Mouse (Mus musculus) intestine, postnatal 0 days (tissue): ENCODE measurements at regions not wholly inside any gene's neighbourhood (a gene's known extent, or its start where the extent isn't known, plus 50 kb on each side); places are given as distances from the start of the nearest gene placed in this dataset.

Experiments
- ATAC-seq: fragments of 200-750 bp; cut with Nextera tagmentation; 2 replicates; pipeline ENCODE4 v1.8.0; 2017; ENCODE audit warnings: mild to moderate bottlenecking, moderate TSS enrichment, moderate library complexity
- H3K27ac ChIP-seq: fragments of 300-500 bp; sonication (generic); 2 replicates; pipeline ENCODE4 v1.5.1; 2014; ENCODE audit warnings: mild to moderate bottlenecking, low read depth, low read length, moderate library complexity
- H3K27me3 ChIP-seq: fragments of 300-500 bp; sonication (generic); replicated peaks from 2 replicates; pipeline ENCODE4 v1.6.1; 2014; ENCODE audit warnings: low read length, mixed read lengths; ENCODE audit not compliant: control insufficient read depth, insufficient read depth
- H3K36me3 ChIP-seq: fragments of 300-500 bp; sonication (generic); 2 replicates; pipeline ENCODE4 v1.6.1; 2014; ENCODE audit warnings: mild to moderate bottlenecking, moderate library complexity; ENCODE audit not compliant: control insufficient read depth, insufficient read depth
- H3K4me1 ChIP-seq: fragments of 300-500 bp; sonication (generic); replicated peaks from 2 replicates; pipeline ENCODE4 v1.6.1; 2014; ENCODE audit warnings: antibody characterized with exemption, low read length, mixed read lengths; ENCODE audit not compliant: control insufficient read depth, insufficient read depth
- H3K4me2 ChIP-seq: fragments of 300-500 bp; sonication (generic); replicated peaks from 2 replicates; pipeline ENCODE4 v1.6.1; 2014; ENCODE audit warnings: low read depth, mild to moderate bottlenecking, moderate library complexity
- H3K4me3 ChIP-seq: fragments of 300-500 bp; sonication (generic); 2 replicates; pipeline ENCODE4 v1.5.1; 2014; ENCODE audit warnings: low read depth, low read length
- H3K9ac ChIP-seq: fragments of 300-500 bp; sonication (generic); 2 replicates; pipeline ENCODE4 v1.6.1; 2014; ENCODE audit warnings: mild to moderate bottlenecking, low read depth, low read length
- H3K9me3 ChIP-seq: fragments of 300-500 bp; sonication (generic); 2 replicates; pipeline ENCODE4 v1.6.1; 2016; ENCODE audit warnings: mixed run types; ENCODE audit not compliant: control insufficient read depth
- CTCF ChIP-seq: sonication (generic); IDR thresholded peaks from 2 replicates; pipeline ENCODE4 v1.5.1; 2016; ENCODE audit warnings: low read depth, mild to moderate bottlenecking, control low read depth, antibody characterized with exemption, moderate library complexity
- WGBS: fragments of 180-500 bp; shearing (Covaris S2); extraction: QIAGEN DNeasy Blood & Tissue Kit; methylation state at CpG from one replicate; pipeline ENCODE4 v1.1.7; 2014; 5-methylcytosine and 5-hydroxymethylcytosine counted together

- H3K36me3 ChIP-seq = no peaks in the 10 kb centered on the region
- H3K4me3 ChIP-seq = peak overlapping the region; percentile 33
- no peaks in the 10 kb centered on the region for H3K27me3 ChIP-seq
- peak overlapping the region; percentile 73 for H3K27ac ChIP-seq
- 2% methylated on average over 23 of the region's 23 CpGs for WGBS
- peak; percentile 26; the same call in 1 of the 2 replicates for TF ChIP-seq CTCF
- peak; percentile 96 for ATAC-seq
- H3K9ac ChIP-seq = peak overlapping the region; percentile 41; the same call in 1 of the 2 replicates
- H3K9me3 ChIP-seq = no peaks in the 10 kb centered on the region
- peak overlapping the region; percentile 61 for H3K4me2 ChIP-seq
- H3K4me1 ChIP-seq = peaks cover 11% of the 10 kb centered on the region; the same call in 1 of the 2 replicates
These were observed 53.7 kb upstream of the Chd2 start for GRCm38 (mm10) chr7:73595140-73595825.

- TF ChIP-seq CTCF = no peak
- H3K4me2 ChIP-seq = peak overlapping the region; percentile 61
- no peaks in the 10 kb centered on the region for H3K36me3 ChIP-seq
- no peaks in the 10 kb centered on the region for H3K9me3 ChIP-seq
- no peaks in the 10 kb centered on the region for H3K27me3 ChIP-seq
- no peak for ATAC-seq
- peak overlapping the region; percentile 41; the same call in 1 of the 2 replicates for H3K9ac ChIP-seq
- WGBS = 1% methylated on average over 14 of the region's 14 CpGs
- peak overlapping the region; percentile 73 for H3K27ac ChIP-seq
- peaks cover 11% of the 10 kb centered on the region; the same call in 1 of the 2 replicates for H3K4me1 ChIP-seq
- H3K4me3 ChIP-seq = peak overlapping the region; percentile 33
These were observed 53.0 kb upstream of the Chd2 start for GRCm38 (mm10) chr7:73594492-73595139.

GRCm38 (mm10) chr7:73593645-73594385, 52.2 kb upstream of the Chd2 start:
- no peak for ATAC-seq
- no peaks in the 10 kb centered on the region for H3K36me3 ChIP-seq
- no peaks in the 10 kb centered on the region for H3K27me3 ChIP-seq
- H3K9me3 ChIP-seq = no peaks in the 10 kb centered on the region
- H3K4me2 ChIP-seq = peak overlapping the region; percentile 45
- TF ChIP-seq CTCF = no peak
- H3K9ac ChIP-seq = no peak overlapping the region
- H3K4me3 ChIP-seq = no peak overlapping the region
- peak overlapping the region; percentile 21; the same call in 1 of the 2 replicates for H3K27ac ChIP-seq
- WGBS = 79% methylated on average over 17 of the region's 17 CpGs
- peaks cover 11% of the 10 kb centered on the region; the same call in 1 of the 2 replicates for H3K4me1 ChIP-seq

- Histone ChIP-seq H3K4me3 (no peak overlapping the region), H3K9me3 (no peaks in the 10 kb centered on the region), H3K27me3 (no peaks in the 10 kb centered on the region), H3K27ac (no peak overlapping the region), H3K4me1 (peaks cover 13% of the 10 kb centered on the region; the same call in 1 of the 2 replicates), H3K4me2 (no peak overlapping the region), H3K9ac (no peak overlapping the region), H3K36me3 (no peaks in the 10 kb centered on the region)
- 90% methylated on average over 5 of the region's 5 CpGs for WGBS
- ATAC-seq = no peak
- TF ChIP-seq CTCF = no peak
These were observed 51.2 kb upstream of the Chd2 start for GRCm38 (mm10) chr7:73592857-73593256.
